Mouse (Mus musculus): ENCODE data around the gene Jsrp1.

- no peak for TF ChIP-seq CTCF (IDR thresholded peaks at IDR 0.05; ENCODE audit: insufficient read depth, low read depth, low read length)
- TF ChIP-seq POLR2A (IDR thresholded peaks at IDR 0.05; ENCODE audit: insufficient read depth, low read depth, low read length) = no peak
Observed at GRCm38 (mm10) chr10:80823316-80823715, 10.0 kb upstream of the Jsrp1 start.
